ENCODE assay signal across 8 mouse cellular contexts in the genomic region with DNA sequence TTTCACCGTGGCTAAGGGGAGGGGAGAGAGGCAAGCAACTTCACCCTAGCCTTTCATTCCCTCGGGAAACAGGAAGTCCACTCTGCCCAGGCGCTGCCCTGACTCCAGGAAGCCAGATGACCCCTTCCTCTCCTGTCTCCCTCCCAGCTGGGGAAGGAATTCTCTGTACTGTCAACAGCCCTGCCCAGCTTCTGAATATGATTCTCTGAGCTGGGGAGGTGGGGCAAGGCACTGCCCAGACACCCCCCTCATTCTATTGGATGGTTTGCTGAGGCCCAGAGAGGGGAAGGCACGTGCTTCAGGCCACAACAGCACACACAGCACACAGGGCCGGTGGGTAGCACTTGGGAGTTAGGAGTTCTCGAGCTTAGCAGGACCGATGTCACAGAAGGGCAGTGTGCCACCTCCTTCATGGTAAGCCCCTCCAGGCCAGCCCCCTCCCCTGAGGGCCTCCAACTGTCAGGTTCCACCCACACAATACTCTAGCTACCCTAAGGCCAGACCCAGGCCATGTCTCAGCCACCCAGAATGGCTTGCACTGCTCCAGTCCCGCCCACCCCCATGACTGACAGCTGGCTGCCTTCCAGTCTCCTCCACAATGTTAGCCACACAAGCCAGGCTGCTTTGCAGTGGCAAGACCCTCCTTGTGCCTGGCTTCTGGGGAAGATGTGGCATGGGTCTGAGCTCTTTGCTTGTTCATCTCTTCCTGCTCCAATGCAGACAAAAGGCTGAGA. TPM values are rescaled to one million over a fixed set of nuclear protein-coding genes. Genes with fewer than 3 reads are reported as not detected.
DNase-seq lines count a peak whose midpoint lies in the region; ATAC-seq lines count a peak whose summit lies in the region.

No protein-coding gene starts in this region.

- no peak overlapping the region for H3K9ac ChIP-seq in embryonic facial prominence, embryonic 11.5 days (replicated peaks; ENCODE audit: low read length)
- H3K9ac ChIP-seq in hindbrain, embryonic 11.5 days (ENCODE audit: low read depth, low read length) = no peak overlapping the region
- H3K9ac ChIP-seq in limb, embryonic 15.5 days = no peak overlapping the region
- H3K9ac ChIP-seq in neural tube, embryonic 11.5 days (ENCODE audit: low read length) = no peak overlapping the region

- H3K4me3 ChIP-seq in embryonic facial prominence, embryonic 11.5 days (ENCODE audit: low read depth, low read length) = no peak overlapping the region
- H3K4me3 ChIP-seq in hindbrain, embryonic 11.5 days (ENCODE audit: low read depth, low read length) = no peak overlapping the region
- no peak overlapping the region for H3K4me3 ChIP-seq in limb, embryonic 15.5 days
- H3K4me3 ChIP-seq in neural tube, embryonic 11.5 days (ENCODE audit: low read depth, low read length) = no peak overlapping the region

- peak; percentile 63 for ATAC-seq in embryonic facial prominence, embryonic 11.5 days (replicated peaks; ENCODE audit: insufficient number of reproducible peaks, low FRiP score, low TSS enrichment, low read depth)
- peak; percentile 64 for ATAC-seq in hindbrain, embryonic 11.5 days (ENCODE audit: low FRiP score)
- ATAC-seq in limb, embryonic 15.5 days (ENCODE audit: insufficient number of reproducible peaks, low FRiP score, low TSS enrichment, low read depth) = 0 out of 2 replicates have a peak, but pooled peaks have one; percentile 25
- no peak for ATAC-seq in neural tube, embryonic 11.5 days (ENCODE audit: insufficient read depth, low FRiP score, low TSS enrichment)

- DNase-seq in cerebellum, postnatal 14 days = peak; percentile 56 to 77
- DNase-seq in cerebellum, adult 8-10 months = no peak
- peak; percentile 38 for DNase-seq in embryonic facial prominence, embryonic 11.5 days (ENCODE audit: low spot score)
- peak; percentile 64 for DNase-seq in hindbrain, embryonic 11.5 days (ENCODE audit: low spot score)
- DNase-seq in neural tube, embryonic 11.5 days (ENCODE audit: low spot score) = peak; percentile 49
- DNase-seq in urinary bladder, postnatal 10 days (ENCODE audit: low spot score) = no peak
- no peak for DNase-seq in layer of hippocampus, adult 9-11 months

- H3K27me3 ChIP-seq in embryonic facial prominence, embryonic 11.5 days (ENCODE audit: control insufficient read depth, insufficient read depth, low read length) = no peaks in the 10 kb centered on the region
- H3K27me3 ChIP-seq in hindbrain, embryonic 11.5 days (ENCODE audit: control insufficient read depth, insufficient read depth, low read length) = no peaks in the 10 kb centered on the region
- no peaks in the 10 kb centered on the region for H3K27me3 ChIP-seq in limb, embryonic 15.5 days
- no peaks in the 10 kb centered on the region for H3K27me3 ChIP-seq in neural tube, embryonic 11.5 days (ENCODE audit: control insufficient read depth, insufficient read depth, low read length)

- no peak overlapping the region for H3K4me2 ChIP-seq in embryonic facial prominence, embryonic 11.5 days (ENCODE audit: low read depth, low read length)
- no peak overlapping the region for H3K4me2 ChIP-seq in hindbrain, embryonic 11.5 days (replicated peaks; ENCODE audit: low read depth, low read length)
- H3K4me2 ChIP-seq in limb, embryonic 15.5 days = no peak overlapping the region
- H3K4me2 ChIP-seq in neural tube, embryonic 11.5 days (ENCODE audit: low read depth) = no peak overlapping the region

- peaks cover 7% of the 10 kb centered on the region for H3K4me1 ChIP-seq in embryonic facial prominence, embryonic 11.5 days (ENCODE audit: control insufficient read depth, insufficient read depth, low read length)
- peaks cover 6% of the 10 kb centered on the region; the same call in 1 of the 2 replicates for H3K4me1 ChIP-seq in hindbrain, embryonic 11.5 days (replicated peaks; ENCODE audit: control insufficient read depth, insufficient read depth, low read length)
- H3K4me1 ChIP-seq in limb, embryonic 15.5 days = peaks cover 40% of the 10 kb centered on the region
- H3K4me1 ChIP-seq in neural tube, embryonic 11.5 days (ENCODE audit: control insufficient read depth, insufficient read depth, low read length) = peaks cover 18% of the 10 kb centered on the region

- WGBS in embryonic facial prominence, embryonic 11.5 days = 39% methylated on average over 8 of the region's 8 CpGs
- WGBS in hindbrain, embryonic 11.5 days = 62% methylated on average over 8 of the region's 8 CpGs
- 40% methylated on average over 8 of the region's 8 CpGs for WGBS in limb, embryonic 15.5 days
- WGBS in neural tube, embryonic 11.5 days = 49% methylated on average over 8 of the region's 8 CpGs

- no peaks in the 10 kb centered on the region for H3K9me3 ChIP-seq in embryonic facial prominence, embryonic 11.5 days (replicated peaks; ENCODE audit: control insufficient read depth, low read length)
- no peaks in the 10 kb centered on the region for H3K9me3 ChIP-seq in hindbrain, embryonic 11.5 days (ENCODE audit: control insufficient read depth, low read length)
- no peaks in the 10 kb centered on the region for H3K9me3 ChIP-seq in limb, embryonic 15.5 days
- H3K9me3 ChIP-seq in neural tube, embryonic 11.5 days (ENCODE audit: control insufficient read depth, low read length) = no peaks in the 10 kb centered on the region

- H3K36me3 ChIP-seq in embryonic facial prominence, embryonic 11.5 days (replicated peaks; ENCODE audit: control insufficient read depth, insufficient read depth, low read depth, low read length) = no peaks in the 10 kb centered on the region
- no peaks in the 10 kb centered on the region for H3K36me3 ChIP-seq in hindbrain, embryonic 11.5 days (ENCODE audit: control insufficient read depth, insufficient read depth, low read length)
- no peaks in the 10 kb centered on the region for H3K36me3 ChIP-seq in limb, embryonic 15.5 days
- H3K36me3 ChIP-seq in neural tube, embryonic 11.5 days (ENCODE audit: control insufficient read depth, insufficient read depth, low read length) = no peaks in the 10 kb centered on the region

- no peak overlapping the region for H3K27ac ChIP-seq in embryonic facial prominence, embryonic 11.5 days (replicated peaks; ENCODE audit: low read depth, low read length)
- 0 out of 2 replicates have a peak overlapping the region, but pooled peaks have one; percentile 6 for H3K27ac ChIP-seq in hindbrain, embryonic 11.5 days (ENCODE audit: low read depth, low read length)
- no peak overlapping the region for H3K27ac ChIP-seq in limb, embryonic 15.5 days
- no peak overlapping the region for H3K27ac ChIP-seq in neural tube, embryonic 11.5 days (ENCODE audit: low read depth, low read length)

RNA-seq across cellular contexts. Expression of a gene that starts 48.9 kb away (rescaled TPM):
- polyA plus RNA-seq in embryonic facial prominence, embryonic 11.5 days (2014; fragmentation: Nextera tagmentation; extraction: Ambion mirVana) = 12.3 and 13.6 TPM in 2 replicates
- polyA plus RNA-seq in hindbrain, embryonic 11.5 days (2014; fragmentation: Nextera tagmentation; extraction: Ambion mirVana) = 12.0 and 15.2 TPM in 2 replicates
- 34.9 and 39.4 TPM in 2 replicates for polyA plus RNA-seq in limb, embryonic 15.5 days (2015; fragmentation: Nextera tagmentation; extraction: Ambion mirVana)
- 22.3 and 23.2 TPM in 2 replicates for polyA plus RNA-seq in neural tube, embryonic 11.5 days (2014; fragmentation: Nextera tagmentation; extraction: Ambion mirVana)

Comparison
In these comparisons a context has a peak if more than half of its experiments do, and no peak if none do; other contexts are left out.
1. DNase-seq: peak in cerebellum, postnatal 14 days (2 of 2), embryonic facial prominence, embryonic 11.5 days (single experiment), hindbrain, embryonic 11.5 days (single experiment) and neural tube, embryonic 11.5 days (single experiment); none in cerebellum, adult 8-10 months (single experiment), urinary bladder, postnatal 10 days (single experiment) and layer of hippocampus, adult 9-11 months (single experiment).